Mouse (Mus musculus): ENCODE measurements around the gene Atad3a. TPM values are rescaled to one million over a fixed set of nuclear protein-coding genes. Genes with fewer than 3 reads are reported as not detected.
A peak's percentile ranks its signal among the peaks of the same experiment; 100 is the strongest.
"Not testable (repeated sequence)": the region's sequence is repeated elsewhere in the genome, so short reads cannot be mapped to it uniquely, and the experiment has no call there.

The Atad3a gene
- polyA plus RNA-seq, 1 experiment from 2014 or later, result 99.0 TPM

- H3K4me1 ChIP-seq (ENCODE audit: control insufficient read depth, insufficient read depth, low read length), result no peaks in the 10 kb centered on the region
- H3K36me3 ChIP-seq (ENCODE audit: control insufficient read depth, insufficient read depth, low read length), result no peaks in the 10 kb centered on the region
- 87% methylated on average over 3 of the region's 3 CpGs for WGBS
- peak within 1 kb of the TSS; percentile 74 for H3K27ac ChIP-seq (ENCODE audit: low read length)
- H3K9me3 ChIP-seq (replicated peaks; ENCODE audit: control insufficient read depth, low read length), result no peaks in the 10 kb centered on the region
- H3K27me3 ChIP-seq (ENCODE audit: control insufficient read depth, insufficient read depth, low read length), result no peaks in the 10 kb centered on the region
- H3K4me2 ChIP-seq (ENCODE audit: low read depth, low read length), result no peak within 1 kb of the TSS
- H3K9ac ChIP-seq (ENCODE audit: low read length), result peak within 1 kb of the TSS; percentile 14; the same call in 1 of the 2 replicates
- no peak for ATAC-seq (ENCODE audit: insufficient read depth, low FRiP score)
- no peak within 1 kb of the TSS for H3K4me3 ChIP-seq (replicated peaks; ENCODE audit: low read length)
Measured at GRCm38 (mm10) chr4:155790021-155790489, 29.2 kb upstream of the Atad3a start, which contains the start of gene Ankrd65. Ankrd65 (plus strand) TSS chr4:155790439.

DNA sequence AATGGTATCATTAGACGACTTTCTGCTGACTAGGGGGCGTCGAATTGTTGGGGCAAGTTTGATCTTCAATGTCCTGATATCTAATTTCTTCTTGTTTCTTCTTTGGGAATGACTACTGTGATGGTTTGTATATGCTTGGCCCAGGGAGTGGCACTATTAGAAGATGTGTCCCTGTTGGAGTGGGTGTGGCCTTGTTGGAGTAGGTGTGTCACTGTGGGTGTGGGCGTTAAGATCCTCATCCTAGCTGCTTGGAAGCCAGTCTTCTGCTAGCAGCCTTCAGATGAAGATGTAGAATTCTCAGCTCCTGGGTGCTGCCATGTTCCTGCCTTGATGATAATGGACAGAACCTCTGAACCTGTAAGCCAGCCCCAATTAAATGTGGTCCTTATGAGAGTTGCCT is 27.9 kb upstream of the Atad3a start:
- not testable (repeated sequence) for H3K9me3 ChIP-seq (replicated peaks; ENCODE audit: control insufficient read depth, low read length); H3K36me3 ChIP-seq (ENCODE audit: control insufficient read depth, insufficient read depth, low read length); H3K4me2 ChIP-seq (ENCODE audit: low read depth, low read length); H3K4me1 ChIP-seq (ENCODE audit: control insufficient read depth, insufficient read depth, low read length); H3K27me3 ChIP-seq (ENCODE audit: control insufficient read depth, insufficient read depth, low read length); H3K27ac ChIP-seq (ENCODE audit: low read length); ATAC-seq (ENCODE audit: insufficient read depth, low FRiP score); H3K4me3 ChIP-seq (replicated peaks; ENCODE audit: low read length); H3K9ac ChIP-seq (ENCODE audit: low read length)
- WGBS, result 70% methylated on average over 4 of the region's 4 CpGs

- Histone ChIP-seq H3K27me3 (ENCODE audit: control insufficient read depth, insufficient read depth, low read length) (no peaks in the 10 kb centered on the region), H3K4me1 (ENCODE audit: control insufficient read depth, insufficient read depth, low read length) (peaks cover 4% of the 10 kb centered on the region; the same call in 1 of the 2 replicates), H3K27ac (ENCODE audit: low read length) (no peak overlapping the region), H3K9me3 (replicated peaks; ENCODE audit: control insufficient read depth, low read length) (no peaks in the 10 kb centered on the region), H3K4me3 (replicated peaks; ENCODE audit: low read length) (no peak overlapping the region), H3K36me3 (ENCODE audit: control insufficient read depth, insufficient read depth, low read length) (no peaks in the 10 kb centered on the region), H3K9ac (ENCODE audit: low read length) (no peak overlapping the region), H3K4me2 (ENCODE audit: low read depth, low read length) (no peak overlapping the region)
- WGBS, result 66% methylated on average over 3 of the region's 3 CpGs
- ATAC-seq (ENCODE audit: insufficient read depth, low FRiP score), result no peak
Measured at GRCm38 (mm10) chr4:155788300-155788699, 27.4 kb upstream of the Atad3a start.

GRCm38 (mm10) chr4:155785819-155786218 is 24.9 kb upstream of the Atad3a start, which contains the start of gene Tmem88b:
Tmem88b (minus strand) TSS chr4:155785874.
- Histone ChIP-seq H3K9me3 (replicated peaks; ENCODE audit: control insufficient read depth, low read length) (no peaks in the 10 kb centered on the region), H3K4me2 (ENCODE audit: low read depth, low read length) (peak within 1 kb of the TSS; percentile 76), H3K27me3 (ENCODE audit: control insufficient read depth, insufficient read depth, low read length) (no peaks in the 10 kb centered on the region), H3K4me3 (replicated peaks; ENCODE audit: low read length) (peak within 1 kb of the TSS; percentile 68), H3K4me1 (ENCODE audit: control insufficient read depth, insufficient read depth, low read length) (peaks cover 6% of the 10 kb centered on the region; the same call in 1 of the 2 replicates), H3K27ac (ENCODE audit: low read length) (no peak within 1 kb of the TSS), H3K36me3 (ENCODE audit: control insufficient read depth, insufficient read depth, low read length) (no peaks in the 10 kb centered on the region), H3K9ac (ENCODE audit: low read length) (peak within 1 kb of the TSS; percentile 92)
- no peak for ATAC-seq (ENCODE audit: insufficient read depth, low FRiP score)
- 67% methylated on average over 5 of the region's 5 CpGs for WGBS

DNA sequence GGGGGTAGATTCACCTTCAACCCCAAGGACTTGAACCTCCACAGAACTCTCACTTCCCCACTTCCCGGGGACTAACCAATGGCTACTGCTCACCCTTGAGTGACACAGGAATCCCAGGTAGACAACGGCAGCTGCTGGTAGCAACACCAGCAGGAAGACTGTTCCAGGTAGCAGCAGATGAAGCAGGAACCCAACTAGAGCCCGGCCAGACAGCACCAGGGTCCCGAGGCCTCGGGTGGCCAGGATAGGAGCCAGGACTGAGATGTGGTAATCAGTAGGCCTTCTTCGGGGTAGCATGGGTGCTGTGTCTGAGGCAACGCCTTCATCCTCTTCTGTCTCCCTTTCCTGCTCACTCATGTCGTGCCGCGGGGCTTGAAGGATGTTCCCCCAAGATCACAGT is 24.4 kb upstream of the Atad3a start:
- no peaks in the 10 kb centered on the region for H3K36me3 ChIP-seq (ENCODE audit: control insufficient read depth, insufficient read depth, low read length)
- 79% methylated on average over 10 of the region's 10 CpGs for WGBS
- no peak overlapping the region for H3K4me2 ChIP-seq (ENCODE audit: low read depth, low read length)
- no peaks in the 10 kb centered on the region for H3K9me3 ChIP-seq (replicated peaks; ENCODE audit: control insufficient read depth, low read length)
- no peaks in the 10 kb centered on the region for H3K27me3 ChIP-seq (ENCODE audit: control insufficient read depth, insufficient read depth, low read length)
- no peak overlapping the region for H3K27ac ChIP-seq (ENCODE audit: low read length)
- H3K4me1 ChIP-seq (ENCODE audit: control insufficient read depth, insufficient read depth, low read length), result peaks cover 7% of the 10 kb centered on the region; the same call in 1 of the 2 replicates
- no peak for ATAC-seq (ENCODE audit: insufficient read depth, low FRiP score)
- no peak overlapping the region for H3K4me3 ChIP-seq (replicated peaks; ENCODE audit: low read length)
- H3K9ac ChIP-seq (ENCODE audit: low read length), result peak overlapping the region; percentile 9; the same call in 1 of the 2 replicates

- peak; percentile 83 for ATAC-seq (ENCODE audit: insufficient read depth, low FRiP score)
- no peaks in the 10 kb centered on the region for H3K9me3 ChIP-seq (replicated peaks; ENCODE audit: control insufficient read depth, low read length)
- H3K36me3 ChIP-seq (ENCODE audit: control insufficient read depth, insufficient read depth, low read length), result no peaks in the 10 kb centered on the region
- under 1% methylated on average over 52 of the region's 52 CpGs for WGBS
- H3K27me3 ChIP-seq (ENCODE audit: control insufficient read depth, insufficient read depth, low read length), result no peaks in the 10 kb centered on the region
- peaks cover 7% of the 10 kb centered on the region; the same call in 1 of the 2 replicates for H3K4me1 ChIP-seq (ENCODE audit: control insufficient read depth, insufficient read depth, low read length)
- peak overlapping the region; percentile 68 for H3K4me3 ChIP-seq (replicated peaks; ENCODE audit: low read length)
- peak overlapping the region; percentile 82 for H3K27ac ChIP-seq (ENCODE audit: low read length)
- H3K9ac ChIP-seq (ENCODE audit: low read length), result peak overlapping the region; percentile 92
- H3K4me2 ChIP-seq (ENCODE audit: low read depth, low read length), result peak overlapping the region; percentile 76
Measured at GRCm38 (mm10) chr4:155784081-155784701, 23.3 kb upstream of the Atad3a start.

GRCm38 (mm10) chr4:155783486-155784080 is 22.7 kb upstream of the Atad3a start:
- Histone ChIP-seq H3K4me2 (ENCODE audit: low read depth, low read length) (peak overlapping the region; percentile 76), H3K36me3 (ENCODE audit: control insufficient read depth, insufficient read depth, low read length) (no peaks in the 10 kb centered on the region), H3K9me3 (replicated peaks; ENCODE audit: control insufficient read depth, low read length) (no peaks in the 10 kb centered on the region), H3K4me1 (ENCODE audit: control insufficient read depth, insufficient read depth, low read length) (peaks cover 7% of the 10 kb centered on the region; the same call in 1 of the 2 replicates), H3K9ac (ENCODE audit: low read length) (peak overlapping the region; percentile 92), H3K27ac (ENCODE audit: low read length) (peak overlapping the region; percentile 82; the same call in 1 of the 2 replicates), H3K27me3 (ENCODE audit: control insufficient read depth, insufficient read depth, low read length) (no peaks in the 10 kb centered on the region), H3K4me3 (replicated peaks; ENCODE audit: low read length) (peak overlapping the region; percentile 68)
- 35% methylated on average over 16 of the region's 16 CpGs for WGBS
- 0 out of 2 replicates have a peak, but pooled peaks have one; percentile 12 for ATAC-seq (ENCODE audit: insufficient read depth, low FRiP score)

- ATAC-seq (ENCODE audit: insufficient read depth, low FRiP score), result no peak
Measured at GRCm38 (mm10) chr4:155780895-155781294, 20.0 kb upstream of the Atad3a start.

DNA sequence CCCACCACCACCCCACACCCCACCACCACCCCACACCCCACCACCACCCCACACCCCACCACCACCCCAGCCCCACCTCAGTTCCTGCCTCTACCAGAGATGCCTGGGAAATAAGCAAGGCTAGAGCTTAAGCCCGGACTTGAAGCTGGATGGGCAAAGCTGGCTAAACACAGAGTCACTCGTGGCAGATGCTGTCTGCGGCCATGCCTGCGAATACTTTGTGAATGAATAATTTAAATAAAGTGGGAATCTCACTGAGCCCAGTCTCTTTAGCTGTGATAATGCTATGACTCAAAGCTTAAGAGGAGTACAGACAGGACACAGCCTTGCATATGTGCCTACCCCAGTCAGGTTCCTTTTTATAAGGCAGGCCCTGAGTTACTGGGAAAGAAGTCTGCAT is 18.6 kb upstream of the Atad3a start:
- no peak overlapping the region for H3K27ac ChIP-seq (ENCODE audit: low read length)
- WGBS, result 80% methylated on average over 4 of the region's 4 CpGs
- H3K36me3 ChIP-seq (ENCODE audit: control insufficient read depth, insufficient read depth, low read length), result no peaks in the 10 kb centered on the region
- peaks cover 28% of the 10 kb centered on the region for H3K4me1 ChIP-seq (ENCODE audit: control insufficient read depth, insufficient read depth, low read length)
- H3K9ac ChIP-seq (ENCODE audit: low read length), result no peak overlapping the region
- H3K9me3 ChIP-seq (replicated peaks; ENCODE audit: control insufficient read depth, low read length), result no peaks in the 10 kb centered on the region
- ATAC-seq (ENCODE audit: insufficient read depth, low FRiP score), result no peak
- no peak overlapping the region for H3K4me3 ChIP-seq (replicated peaks; ENCODE audit: low read length)
- H3K4me2 ChIP-seq (ENCODE audit: low read depth, low read length), result no peak overlapping the region
- no peaks in the 10 kb centered on the region for H3K27me3 ChIP-seq (ENCODE audit: control insufficient read depth, insufficient read depth, low read length)

More at GRCm38 (mm10) chr4:155780895-155781294, 20.0 kb upstream of the Atad3a start:
- no peak overlapping the region for H3K4me2 ChIP-seq (ENCODE audit: low read depth, low read length)
- H3K27ac ChIP-seq (ENCODE audit: low read length), result no peak overlapping the region
- no peak overlapping the region for H3K9ac ChIP-seq (ENCODE audit: low read length)
- no peaks in the 10 kb centered on the region for H3K27me3 ChIP-seq (ENCODE audit: control insufficient read depth, insufficient read depth, low read length)
- no peaks in the 10 kb centered on the region for H3K9me3 ChIP-seq (replicated peaks; ENCODE audit: control insufficient read depth, low read length)
- H3K4me3 ChIP-seq (replicated peaks; ENCODE audit: low read length), result no peak overlapping the region
- H3K4me1 ChIP-seq (ENCODE audit: control insufficient read depth, insufficient read depth, low read length), result peaks cover 20% of the 10 kb centered on the region
- no peaks in the 10 kb centered on the region for H3K36me3 ChIP-seq (ENCODE audit: control insufficient read depth, insufficient read depth, low read length)
- 28% methylated on average over 6 of the region's 6 CpGs for WGBS

Measured in stomach, embryonic 16.5 days (tissue).